Mouse (Mus musculus): ENCODE data around the gene Lats2.

GRCm38 (mm10) chr14:57664822-57665627 lies 93.2 kb downstream of the Lats2 start, which contains the start of gene Xpo4:
- no peak for TF ChIP-seq CTCF (IDR thresholded peaks at IDR 0.05; ENCODE audit: borderline replicate concordance, insufficient read depth, low read length)
- TF ChIP-seq POLR2A (IDR thresholded peaks at IDR 0.05; ENCODE audit: low read depth, low read length): peak; percentile 76

All from embryonic fibroblast, embryonic 13.5 days (primary cell).